Mouse (Mus musculus) cerebellum, postnatal 36 days (tissue): Measurements from ENCODE around the gene Lrrk1.

ENCODE experiments used
- DNase-seq, 2 experiments: peaks; one replicate each; pipeline ENCODE4 v3.0.0; 2021 to 2022; ENCODE audit warnings: mixed read lengths in 2 of 2

The Lrrk1 gene

GRCm38 (mm10) chr7:66182075-66182715 lies 206.0 kb downstream of the Lrrk1 start:
- DNase-seq, result no peak

GRCm38 (mm10) chr7:66180711-66181365 lies 207.3 kb downstream of the Lrrk1 start:
- DNase-seq, result no peak

- no peak for DNase-seq
Observed at GRCm38 (mm10) chr7:66180260-66180659, 207.9 kb downstream of the Lrrk1 start.

GRCm38 (mm10) chr7:66179711-66180110 lies 208.4 kb downstream of the Lrrk1 start:
- DNase-seq, result no peak

GRCm38 (mm10) chr7:66179120-66179581 lies 209.0 kb downstream of the Lrrk1 start:
- DNase-seq, result no peak

GRCm38 (mm10) chr7:66178101-66178500 lies 210.0 kb downstream of the Lrrk1 start:
- DNase-seq, result peak in 1 of 2 experiments; percentile 24

- DNase-seq, result no peak
Observed at GRCm38 (mm10) chr7:66176929-66177328, 211.2 kb downstream of the Lrrk1 start.
